Comparison of ENCODE assay signal across 8 mouse cellular contexts in the genomic region with DNA sequence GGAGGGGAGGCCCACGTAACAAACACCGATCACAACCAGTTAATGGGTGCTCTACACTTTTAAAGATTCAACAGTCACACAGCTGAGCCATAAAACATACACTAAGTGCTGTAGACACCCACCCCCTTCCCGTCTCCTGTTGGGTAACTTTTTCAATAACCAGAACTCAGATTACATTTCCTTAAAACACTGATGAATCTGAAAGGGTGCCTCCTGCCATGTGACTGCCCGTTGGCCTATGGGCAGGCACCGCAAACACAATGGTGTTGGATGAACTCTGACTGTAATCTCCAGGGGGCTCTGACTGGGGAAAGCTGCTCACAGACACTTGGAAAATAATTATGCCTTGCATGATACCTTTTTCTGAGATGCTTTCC.
DNase-seq lines count a peak whose midpoint lies in the region; ATAC-seq and TF ChIP-seq lines count a peak whose summit lies in the region.

No protein-coding gene starts in this region.

- no peaks in the 10 kb centered on the region for H3K27me3 ChIP-seq in kidney, postnatal 0 days (ENCODE audit: insufficient read depth, low read length)
- no peaks in the 10 kb centered on the region for H3K27me3 ChIP-seq in forebrain, embryonic 11.5 days (ENCODE audit: control insufficient read depth, insufficient read depth, low read length)
- no peaks in the 10 kb centered on the region for H3K27me3 ChIP-seq in hindbrain, embryonic 14.5 days (ENCODE audit: control insufficient read depth, insufficient read depth, low read length)
- H3K27me3 ChIP-seq in midbrain, embryonic 16.5 days (ENCODE audit: control insufficient read depth, insufficient read depth, low read depth, low read length), result no peaks in the 10 kb centered on the region
- H3K27me3 ChIP-seq in thymus, adult 2 months (ENCODE audit: control insufficient read depth, insufficient read depth, low read length), result no peaks in the 10 kb centered on the region

- WGBS in kidney, postnatal 0 days, result 44% methylated on average over 5 of the region's 5 CpGs
- 32% methylated on average over 5 of the region's 5 CpGs for WGBS in forebrain, embryonic 11.5 days
- WGBS in hindbrain, embryonic 14.5 days, result 16% methylated on average over 5 of the region's 5 CpGs
- 23% methylated on average over 5 of the region's 5 CpGs for WGBS in midbrain, embryonic 16.5 days
- WGBS in thymus, adult 2 months, result 92% methylated on average over 5 of the region's 5 CpGs

- H3K9me3 ChIP-seq in kidney, postnatal 0 days (replicated peaks; ENCODE audit: low read length), result no peaks in the 10 kb centered on the region
- no peaks in the 10 kb centered on the region for H3K9me3 ChIP-seq in forebrain, embryonic 11.5 days (ENCODE audit: control insufficient read depth, low read length)
- no peaks in the 10 kb centered on the region for H3K9me3 ChIP-seq in hindbrain, embryonic 14.5 days (ENCODE audit: control insufficient read depth, low read length)
- no peaks in the 10 kb centered on the region for H3K9me3 ChIP-seq in midbrain, embryonic 16.5 days (replicated peaks; ENCODE audit: control insufficient read depth, low read length, poor library complexity, severe bottlenecking)

- H3K27ac ChIP-seq in kidney, postnatal 0 days, result no peak overlapping the region
- H3K27ac ChIP-seq in forebrain, embryonic 11.5 days (ENCODE audit: low read depth, low read length), result no peak overlapping the region
- no peak overlapping the region for H3K27ac ChIP-seq in hindbrain, embryonic 14.5 days
- H3K27ac ChIP-seq in midbrain, embryonic 16.5 days (ENCODE audit: low read length), result no peak overlapping the region
- H3K27ac ChIP-seq in thymus, adult 2 months (ENCODE audit: control insufficient read depth, insufficient read depth, low read length), result no peak overlapping the region

- no peak overlapping the region for H3K4me3 ChIP-seq in kidney, postnatal 0 days (replicated peaks; ENCODE audit: low read depth, low read length)
- no peak overlapping the region; the same call in 1 of the 2 replicates for H3K4me3 ChIP-seq in forebrain, embryonic 11.5 days (ENCODE audit: low read depth, low read length)
- no peak overlapping the region for H3K4me3 ChIP-seq in hindbrain, embryonic 14.5 days (replicated peaks; ENCODE audit: low read length)
- H3K4me3 ChIP-seq in midbrain, embryonic 16.5 days (ENCODE audit: low read depth, low read length), result no peak overlapping the region
- H3K4me3 ChIP-seq in thymus, adult 2 months (ENCODE audit: control insufficient read depth, insufficient read depth, low read length), result no peak overlapping the region

- TF ChIP-seq CTCF in kidney, postnatal 0 days (IDR thresholded peaks at IDR 0.05; ENCODE audit: low read depth), result no peak
- no peak for TF ChIP-seq CTCF in thymus, adult 2 months (IDR thresholded peaks at IDR 0.05; ENCODE audit: borderline replicate concordance, control insufficient read depth, extremely low read depth, insufficient read depth, low read length, poor library complexity)

- DNase-seq in kidney, postnatal 0 days (ENCODE audit: low spot score), result peak; percentile 50
- no peak for DNase-seq in kidney, postnatal 10 days
- no peak for DNase-seq in forebrain, embryonic 11.5 days (ENCODE audit: low spot score)
- no peak for DNase-seq in hindbrain, embryonic 14.5 days (ENCODE audit: low spot score)
- DNase-seq in c-Kit-positive CD71-positive TER-119-positive erythroid progenitor cells, embryonic 14.5 days (ENCODE audit: low spot score), result no peak
- no peak for DNase-seq in layer of hippocampus, adult 9-11 months
- DNase-seq in thymus, adult 2 months, result no peak

- TF ChIP-seq POLR2A in thymus, adult 2 months (IDR thresholded peaks at IDR 0.05; ENCODE audit: control insufficient read depth, extremely low read depth, insufficient read depth, low read length, poor library complexity), result no peak

- H3K9ac ChIP-seq in kidney, postnatal 0 days (ENCODE audit: low read depth, low read length), result no peak overlapping the region
- no peak overlapping the region for H3K9ac ChIP-seq in forebrain, embryonic 11.5 days (ENCODE audit: low read length)
- no peak overlapping the region for H3K9ac ChIP-seq in hindbrain, embryonic 14.5 days
- no peak overlapping the region for H3K9ac ChIP-seq in midbrain, embryonic 16.5 days (ENCODE audit: low read depth, low read length)

- no peaks in the 10 kb centered on the region for H3K4me1 ChIP-seq in kidney, postnatal 0 days (replicated peaks; ENCODE audit: insufficient read depth, low read length)
- peaks cover 4% of the 10 kb centered on the region; the same call in 1 of the 2 replicates for H3K4me1 ChIP-seq in forebrain, embryonic 11.5 days (replicated peaks; ENCODE audit: control insufficient read depth, insufficient read depth, low read length)
- H3K4me1 ChIP-seq in hindbrain, embryonic 14.5 days (replicated peaks; ENCODE audit: control insufficient read depth, insufficient read depth, low read length), result peaks cover 23% of the 10 kb centered on the region
- H3K4me1 ChIP-seq in midbrain, embryonic 16.5 days (ENCODE audit: control insufficient read depth, insufficient read depth, low read length), result peaks cover 22% of the 10 kb centered on the region
- H3K4me1 ChIP-seq in thymus, adult 2 months (replicated peaks; ENCODE audit: control insufficient read depth, insufficient read depth, low read length), result no peaks in the 10 kb centered on the region

- H3K4me2 ChIP-seq in kidney, postnatal 0 days (ENCODE audit: low read length), result peak overlapping the region; percentile 11; the same call in 1 of the 2 replicates
- H3K4me2 ChIP-seq in forebrain, embryonic 11.5 days (ENCODE audit: low read depth, low read length, severe bottlenecking), result peak overlapping the region; percentile 22; the same call in 1 of the 2 replicates
- peak overlapping the region; percentile 34 for H3K4me2 ChIP-seq in hindbrain, embryonic 14.5 days (replicated peaks)
- H3K4me2 ChIP-seq in midbrain, embryonic 16.5 days (ENCODE audit: low read length), result peak overlapping the region; percentile 33

- H3K36me3 ChIP-seq in kidney, postnatal 0 days (ENCODE audit: insufficient read depth, low read length), result peaks cover 6% of the 10 kb centered on the region; the same call in 1 of the 2 replicates
- H3K36me3 ChIP-seq in forebrain, embryonic 11.5 days (ENCODE audit: control insufficient read depth, insufficient read depth, low read length), result no peaks in the 10 kb centered on the region
- no peaks in the 10 kb centered on the region for H3K36me3 ChIP-seq in hindbrain, embryonic 14.5 days (replicated peaks; ENCODE audit: control insufficient read depth, insufficient read depth)
- H3K36me3 ChIP-seq in midbrain, embryonic 16.5 days (ENCODE audit: control insufficient read depth, insufficient read depth, low read length), result no peaks in the 10 kb centered on the region
- no peaks in the 10 kb centered on the region for H3K36me3 ChIP-seq in thymus, adult 2 months (ENCODE audit: control insufficient read depth, insufficient read depth, low read length)

- ATAC-seq in kidney, postnatal 0 days (replicated peaks; ENCODE audit: low FRiP score, low read depth), result peak; percentile 68; the same call in 1 of the 2 replicates
- peak; percentile 48 for ATAC-seq in forebrain, embryonic 11.5 days (replicated peaks; ENCODE audit: low FRiP score)
- ATAC-seq in hindbrain, embryonic 14.5 days (ENCODE audit: low FRiP score), result 0 out of 2 replicates have a peak, but pooled peaks have one; percentile 13
- ATAC-seq in midbrain, embryonic 16.5 days, result 0 out of 2 replicates have a peak, but pooled peaks have one; percentile 14

Comparison
In these comparisons a context has a peak if more than half of its experiments do, and no peak if none do; other contexts are left out.
1. ATAC-seq: peak in every context shown above with its lines; median percentile 68 in kidney, postnatal 0 days; 48 in forebrain, embryonic 11.5 days; 14 in midbrain, embryonic 16.5 days; 13 in hindbrain, embryonic 14.5 days.